9 mouse cellular contexts compared by ENCODE assay signal in the genomic region with DNA sequence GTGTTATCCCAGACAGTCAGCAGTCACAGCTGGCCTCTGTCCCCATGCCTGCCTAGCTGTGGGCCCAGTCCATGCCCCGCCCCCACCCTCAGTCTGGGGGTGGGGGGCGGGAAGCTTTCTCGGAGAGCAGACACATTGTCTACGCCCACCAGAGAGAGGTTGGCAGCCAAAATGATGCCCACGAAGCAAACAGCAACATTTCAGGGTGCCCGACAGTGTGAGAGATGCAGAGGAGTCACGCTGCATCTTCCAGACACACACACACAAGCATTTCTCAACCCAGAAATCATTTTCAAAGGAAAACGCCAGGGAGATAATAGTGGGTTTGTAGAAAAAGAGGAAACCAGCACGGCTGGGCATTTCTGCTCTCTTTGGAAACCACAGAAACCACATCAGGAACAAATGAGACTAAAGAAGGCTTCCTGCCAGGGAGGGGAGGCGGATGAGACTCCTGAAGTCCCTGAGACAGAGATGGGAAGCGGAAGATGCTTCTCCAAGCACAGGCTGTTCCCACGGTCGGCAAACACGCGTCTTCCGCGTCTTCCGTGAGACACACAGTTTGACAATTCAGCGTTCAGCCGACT.
DNase-seq lines count a peak whose midpoint lies in the region; ATAC-seq and TF ChIP-seq lines count a peak whose summit lies in the region.
"Had no signal": no experiment of that assay in that cellular context is flagged by ENCODE, and none has a peak within 500 bp of the region (broad histone marks: within the 10 kb centered on the region; RNA-seq: fewer than 3 reads in every experiment).

No protein-coding gene starts in this region.

- H3K36me3 ChIP-seq in embryonic facial prominence, embryonic 12.5 days, result no peaks in the 10 kb centered on the region
- no peaks in the 10 kb centered on the region for H3K36me3 ChIP-seq in embryonic facial prominence, embryonic 10.5 days (replicated peaks)
- H3K36me3 ChIP-seq in midbrain, embryonic 13.5 days, result no peaks in the 10 kb centered on the region
- H3K36me3 ChIP-seq: limb, embryonic 15.5 days had no signal

- peak overlapping the region; percentile 26 for H3K4me2 ChIP-seq in embryonic facial prominence, embryonic 12.5 days (replicated peaks)
- peak overlapping the region; percentile 26 for H3K4me2 ChIP-seq in midbrain, embryonic 13.5 days (replicated peaks)
- H3K4me2 ChIP-seq: limb, embryonic 15.5 days had no signal

- 0 out of 2 replicates have a peak, but pooled peaks cover 3% of the 10 kb centered on the region for H3K27me3 ChIP-seq in embryonic facial prominence, embryonic 12.5 days
- H3K27me3 ChIP-seq in embryonic facial prominence, embryonic 10.5 days (replicated peaks; ENCODE audit: low read depth, poor library complexity, severe bottlenecking), result no peaks in the 10 kb centered on the region
- 0 out of 2 replicates have a peak, but pooled peaks cover 4% of the 10 kb centered on the region for H3K27me3 ChIP-seq in midbrain, embryonic 13.5 days
- H3K27me3 ChIP-seq: limb, embryonic 15.5 days had no signal

- H3K9ac ChIP-seq in embryonic facial prominence, embryonic 12.5 days, result no peak overlapping the region
- H3K9ac ChIP-seq in midbrain, embryonic 13.5 days (replicated peaks), result no peak overlapping the region
- H3K9ac ChIP-seq: limb, embryonic 15.5 days had no signal

- H3K9me3 ChIP-seq in embryonic facial prominence, embryonic 12.5 days, result no peaks in the 10 kb centered on the region
- peaks cover 4% of the 10 kb centered on the region; the same call in 1 of the 2 replicates for H3K9me3 ChIP-seq in embryonic facial prominence, embryonic 10.5 days
- no peaks in the 10 kb centered on the region for H3K9me3 ChIP-seq in midbrain, embryonic 13.5 days
- H3K9me3 ChIP-seq: limb, embryonic 15.5 days had no signal

- no peak overlapping the region for H3K27ac ChIP-seq in embryonic facial prominence, embryonic 12.5 days
- H3K27ac ChIP-seq in embryonic facial prominence, embryonic 10.5 days (replicated peaks), result no peak overlapping the region
- peak overlapping the region; percentile 84 for H3K27ac ChIP-seq in layer of hippocampus, adult 2 months
- no peak overlapping the region for H3K27ac ChIP-seq in midbrain, embryonic 13.5 days
- H3K27ac ChIP-seq: limb, embryonic 15.5 days had no signal

- no peak for ATAC-seq in embryonic facial prominence, embryonic 12.5 days (ENCODE audit: insufficient number of reproducible peaks, insufficient read depth, low FRiP score, low TSS enrichment)
- ATAC-seq in midbrain, embryonic 13.5 days, result no peak
- no peak for ATAC-seq in erythroblast, adult 5-6 weeks (replicated peaks; ENCODE audit: low FRiP score, poor library complexity, severe bottlenecking)

- TF ChIP-seq CTCF in layer of hippocampus, adult 2 months (conservative IDR thresholded peaks at IDR 0.05), result no peak

- WGBS in embryonic facial prominence, embryonic 12.5 days, result 62% methylated on average over 20 of the region's 20 CpGs
- WGBS in embryonic facial prominence, embryonic 10.5 days, result 67% methylated on average over 20 of the region's 20 CpGs
- WGBS in midbrain, embryonic 13.5 days, result 63% methylated on average over 20 of the region's 20 CpGs

- DNase-seq in embryonic facial prominence, embryonic 10.5 days (ENCODE audit: low spot score), result no peak
- DNase-seq in 416B (ENCODE audit: low read depth), result peak; percentile 65
- DNase-seq in frontal cortex, postnatal 14 days (ENCODE audit: low spot score in 2 of 2), result peak; percentile 30 to 46
- DNase-seq in layer of hippocampus, adult 2 months (ENCODE audit: low spot score in 2 of 2), result peak; percentile 59 to 74
- no peak for DNase-seq in gastrocnemius, postnatal 14 days

- peaks cover 3% of the 10 kb centered on the region; the same call in 1 of the 2 replicates for H3K4me1 ChIP-seq in embryonic facial prominence, embryonic 12.5 days
- peaks cover 12% of the 10 kb centered on the region for H3K4me1 ChIP-seq in embryonic facial prominence, embryonic 10.5 days
- H3K4me1 ChIP-seq in midbrain, embryonic 13.5 days (replicated peaks), result peaks cover 9% of the 10 kb centered on the region; the same call in 1 of the 2 replicates

- intact Hi-C loops in gastrocnemius, postnatal 14 days (cut with DNase I; ENCODE audit: low total_unique reads), result no loop called here

- no peak overlapping the region for H3K4me3 ChIP-seq in embryonic facial prominence, embryonic 12.5 days
- H3K4me3 ChIP-seq in embryonic facial prominence, embryonic 10.5 days, result no peak overlapping the region
- H3K4me3 ChIP-seq in layer of hippocampus, adult 2 months, result peak overlapping the region; percentile 37
- no peak overlapping the region for H3K4me3 ChIP-seq in midbrain, embryonic 13.5 days (replicated peaks)
- H3K4me3 ChIP-seq: limb, embryonic 15.5 days had no signal

Comparison
In these comparisons a context has a peak if more than half of its experiments do, and no peak if none do; other contexts are left out.
1. DNase-seq: peak in 416B (single experiment), frontal cortex, postnatal 14 days (2 of 2) and layer of hippocampus, adult 2 months (2 of 2); none in embryonic facial prominence, embryonic 10.5 days (single experiment) and gastrocnemius, postnatal 14 days (single experiment).